Comparison of ENCODE assay signal across 8 mouse cellular contexts in genomic region chr5:122502077-122502941, GRCm38 (mm10). TPM values are rescaled to one million over a fixed set of nuclear protein-coding genes. Genes with fewer than 3 reads are reported as not detected.
DNase-seq lines count a peak whose midpoint lies in the region; ATAC-seq and TF ChIP-seq lines count a peak whose summit lies in the region.

Gene Atp2a2, minus strand, starts transcription at chr5:122502225.

- no peaks in the 10 kb centered on the region for H3K27me3 ChIP-seq in forebrain, postnatal 0 days (ENCODE audit: insufficient read depth, low read length)
- no peaks in the 10 kb centered on the region for H3K27me3 ChIP-seq in lung, embryonic 15.5 days

- no peaks in the 10 kb centered on the region for H3K9me3 ChIP-seq in ES-E14 (ENCODE audit: control insufficient read depth, insufficient read depth, low read depth, low read length)
- no peaks in the 10 kb centered on the region for H3K9me3 ChIP-seq in forebrain, postnatal 0 days (ENCODE audit: low read length)
- no peaks in the 10 kb centered on the region for H3K9me3 ChIP-seq in lung, embryonic 15.5 days

- H3K4me1 ChIP-seq in ES-E14 (ENCODE audit: control insufficient read depth in 2 of 2, insufficient read depth in 2 of 2, low read length in 2 of 2, poor library complexity in 1 of 2): peaks cover 2 to 6% of the 10 kb centered on the region in 2 experiments; a peak in 3 of 4 replicates
- peaks cover 26% of the 10 kb centered on the region for H3K4me1 ChIP-seq in forebrain, postnatal 0 days (ENCODE audit: insufficient read depth)
- H3K4me1 ChIP-seq in lung, embryonic 15.5 days: peaks cover 38% of the 10 kb centered on the region

- H3K4me2 ChIP-seq in forebrain, postnatal 0 days (ENCODE audit: low read depth): peak within 1 kb of the TSS; percentile 76
- H3K4me2 ChIP-seq in lung, embryonic 15.5 days: peak within 1 kb of the TSS; percentile 78

- peak; percentile 92 for ATAC-seq in forebrain, postnatal 0 days
- peak; percentile 94 for ATAC-seq in lung, embryonic 15.5 days (ENCODE audit: borderline replicate concordance, extremely low read depth, low FRiP score, low TSS enrichment)

- H3K9ac ChIP-seq in ES-E14 (ENCODE audit: insufficient read depth, low read depth, low read length, poor library complexity, severe bottlenecking): peak within 1 kb of the TSS; percentile 96
- H3K9ac ChIP-seq in forebrain, postnatal 0 days: peak within 1 kb of the TSS; percentile 99
- H3K9ac ChIP-seq in lung, embryonic 15.5 days: peak within 1 kb of the TSS; percentile 97

- peak within 1 kb of the TSS; percentile 83 for H3K27ac ChIP-seq in ES-E14 (ENCODE audit: insufficient read depth, low read depth, low read length, poor library complexity, severe bottlenecking)
- peak within 1 kb of the TSS; percentile 99 for H3K27ac ChIP-seq in forebrain, postnatal 0 days (ENCODE audit: low read depth, low read length)
- peak within 1 kb of the TSS; percentile 99 for H3K27ac ChIP-seq in lung, embryonic 15.5 days

- 1% methylated on average over 82 of the region's 113 CpGs for WGBS in forebrain, postnatal 0 days
- under 1% methylated on average over 87 of the region's 113 CpGs for WGBS in lung, embryonic 15.5 days

- DNase-seq in ES-E14 (ENCODE audit: low read depth, low spot score): peak; percentile 71
- peak; percentile 94 for DNase-seq in cerebellum, adult 11-12 months
- peak; percentile 97 for DNase-seq in forebrain, postnatal 0 days
- DNase-seq in heart, postnatal 4 days: peak; percentile 95
- peak; percentile 84 to 90 for DNase-seq in layer of hippocampus, adult 8-10 months (ENCODE audit: low spot score in 2 of 2)
- peak; percentile 88 for DNase-seq in ovary, adult 18-20 months (ENCODE audit: low spot score)
- peak; percentile 95 for DNase-seq in thymus, postnatal 0 days (ENCODE audit: low spot score)

- peak; percentile 59 for TF ChIP-seq CTCF in forebrain, postnatal 0 days (IDR thresholded peaks at IDR 0.05; ENCODE audit: low read depth)

- peak within 1 kb of the TSS; percentile 85 to 95 for H3K4me3 ChIP-seq in ES-E14 (ENCODE audit: insufficient read depth in 1 of 2, low read depth in 1 of 2, low read length in 2 of 2, poor library complexity in 1 of 2, severe bottlenecking in 1 of 2)
- H3K4me3 ChIP-seq in forebrain, postnatal 0 days (ENCODE audit: low read depth, low read length): peak within 1 kb of the TSS; percentile 92
- peak within 1 kb of the TSS; percentile 100 for H3K4me3 ChIP-seq in lung, embryonic 15.5 days

- in situ Hi-C loops in ES-E14 (cut with MboI; ENCODE audit: low sequenced_read_pairs in 2 of 2, unreplicated experiment in 2 of 2): no loop called here

- peaks cover 2% of the 10 kb centered on the region for H3K36me3 ChIP-seq in ES-E14 (ENCODE audit: control insufficient read depth, insufficient read depth, low read length, poor library complexity, severe bottlenecking)
- H3K36me3 ChIP-seq in forebrain, postnatal 0 days (ENCODE audit: insufficient read depth): no peaks in the 10 kb centered on the region
- H3K36me3 ChIP-seq in lung, embryonic 15.5 days: no peaks in the 10 kb centered on the region

TF ChIP-seq in ES-E14, 5 proteins besides CTCF, POLR2A, EP300 and RAD21:
- TF ChIP-seq ZC3H11A (IDR thresholded peaks at IDR 0.05; ENCODE audit: borderline replicate concordance, low read depth, low read length): no peak
- no peak for TF ChIP-seq CHD2 (IDR thresholded peaks at IDR 0.05; ENCODE audit: low read depth, low read length)
- TF ChIP-seq MAFK (IDR thresholded peaks at IDR 0.05; ENCODE audit: insufficient read depth, low read depth, low read length): no peak
- no peak for TF ChIP-seq ZNF384 (IDR thresholded peaks at IDR 0.05; ENCODE audit: low read depth, low read length)
- no peak for TF ChIP-seq HCFC1 (IDR thresholded peaks at IDR 0.05; ENCODE audit: borderline replicate concordance, insufficient read depth, low read length)

RNA-seq across cellular contexts. Expression of gene Atp2a2, which starts in this region (rescaled TPM):
- 372 and 457 TPM in 2 replicates for total RNA-seq in ES-E14 (2012; rRNA removed)
- 143 and 178 TPM in 2 replicates for total RNA-seq in forebrain, postnatal 0 days (2014; rRNA removed)
- 28.8 and 37.2 TPM in 2 replicates for polyA plus RNA-seq in forebrain, postnatal 0 days (2015; fragmentation: Nextera tagmentation; extraction: Ambion mirVana)
- total RNA-seq in heart, postnatal 4 days (2021): 1,000 to 10,000 TPM; 5,023 to 5,799 TPM
- 100 to 1,000 TPM; 558 to 681 (median 612) TPM for total RNA-seq in layer of hippocampus, adult 8-10 months (2022)
- 31.3 and 37.3 TPM in 2 replicates for polyA plus RNA-seq in lung, embryonic 15.5 days (2015; fragmentation: Nextera tagmentation; extraction: Ambion mirVana)
- 20.2 and 22.6 TPM in 2 replicates for polyA plus RNA-seq in thymus, postnatal 0 days (2015; fragmentation: Nextera tagmentation; extraction: Ambion mirVana)

Comparison
In these comparisons a context has a peak if more than half of its experiments do, and no peak if none do; other contexts are left out.
1. Peak in every context shown above with its lines: DNase-seq, ATAC-seq, H3K4me3 ChIP-seq and H3K27ac ChIP-seq.
2. RNA of gene Atp2a2 (total RNA-seq): 5,023 to 5,799 TPM in heart, postnatal 4 days; 558 to 681 TPM in layer of hippocampus, adult 8-10 months, 372 to 457 TPM in ES-E14 and 143 to 178 TPM in forebrain, postnatal 0 days; every median in the first group is over 4 times any median in the second.